Mouse (Mus musculus) MEL (cell line): Measurements from ENCODE around the gene Olfr1390. TPM values are rescaled to one million over a fixed set of nuclear protein-coding genes. Genes with fewer than 3 reads are reported as not detected.

Experiments
- DNase-seq: peaks from one replicate; pipeline ENCODE4 v3.0.0; 2011; ENCODE audit warnings: low read depth, low spot score
- H3K27ac ChIP-seq: 2 replicates; pipeline ENCODE4 v1.5.1; 2012; ENCODE audit warnings: low read depth, mild to moderate bottlenecking, control low read depth, low read length, moderate library complexity; ENCODE audit not compliant: control insufficient read depth
- H3K27me3 ChIP-seq, 2 experiments: fragments of 150-350 bp in 1 of 2; sonication (generic) in 1 of 2; 2 replicates each; pipeline ENCODE4 v1.6.1; 2012; ENCODE audit warnings: low read length in 2 of 2, mild to moderate bottlenecking in 2 of 2, improper control_type of control experiment in 1 of 2, moderate library complexity in 1 of 2; ENCODE audit not compliant: insufficient read depth in 2 of 2, control insufficient read depth in 1 of 2
- H3K36me3 ChIP-seq, 2 experiments: 2 replicates each; pipeline ENCODE4 v1.6.1; 2012 to 2014; ENCODE audit warnings: low read length in 2 of 2, improper control_type of control experiment in 1 of 2, inconsistent platforms in 1 of 2, mild to moderate bottlenecking in 1 of 2; ENCODE audit not compliant: insufficient read depth in 2 of 2, control insufficient read depth in 1 of 2
- H3K4me1 ChIP-seq, 2 experiments: fragments of 150-350 bp in 1 of 2; sonication (generic) in 1 of 2; 2 replicates each; pipeline ENCODE4 v1.6.1; 2012; ENCODE audit warnings: low read length in 2 of 2, improper control_type of control experiment in 1 of 2, mild to moderate bottlenecking in 1 of 2; ENCODE audit not compliant: insufficient read depth in 2 of 2, control insufficient read depth in 1 of 2
- H3K4me3 ChIP-seq, 2 experiments: fragments of 150-350 bp in 1 of 2; sonication (generic) in 1 of 2; 2 replicates each; pipeline ENCODE4 v1.5.1; 2012; ENCODE audit warnings: low read depth in 2 of 2, low read length in 2 of 2, mild to moderate bottlenecking in 2 of 2, moderate library complexity in 2 of 2, control low read depth in 1 of 2, improper control_type of control experiment in 1 of 2; ENCODE audit not compliant: control insufficient read depth in 1 of 2, insufficient read depth in 1 of 2
- H3K79me2 ChIP-seq: 2 replicates; pipeline ENCODE4 v1.6.1; 2012; ENCODE audit warnings: mild to moderate bottlenecking, low read length, moderate library complexity; ENCODE audit not compliant: control insufficient read depth, poor library complexity, insufficient read depth
- H3K9ac ChIP-seq: 2 replicates; pipeline ENCODE4 v1.6.1; 2012; ENCODE audit warnings: low read depth, mild to moderate bottlenecking, control low read depth, low read length, moderate library complexity; ENCODE audit not compliant: control insufficient read depth, poor library complexity, severe bottlenecking
- H3K9me3 ChIP-seq: fragments of 150-350 bp; sonication (generic); replicated peaks from 2 replicates; pipeline ENCODE4 v1.6.1; 2012; ENCODE audit warnings: mild to moderate bottlenecking, low read length, improper control_type of control experiment, moderate library complexity; ENCODE audit not compliant: insufficient read depth
- CHD2 ChIP-seq: IDR thresholded peaks from 2 replicates; pipeline ENCODE4 v1.6.1; 2011; ENCODE audit warnings: low read length, improper control_type of control experiment
- CTCF ChIP-seq, 3 experiments: IDR thresholded peaks in 2 of 3; conservative IDR thresholded peaks in 1 of 3; 2 replicates each; pipeline ENCODE4 v1.5.1; 2011 to 2012; ENCODE audit warnings: low read length in 3 of 3, low read depth in 2 of 3, mild to moderate bottlenecking in 2 of 3, improper control_type of control experiment in 1 of 3, inconsistent platforms in 1 of 3, mixed read lengths in 1 of 3, moderate library complexity in 1 of 3; ENCODE audit not compliant: control insufficient read depth in 1 of 3, insufficient read depth in 1 of 3, poor library complexity in 1 of 3, severe bottlenecking in 1 of 3
- E2F4 ChIP-seq: IDR thresholded peaks from 2 replicates; pipeline ENCODE4 v1.6.1; 2011; ENCODE audit warnings: low read depth, low read length, improper control_type of control experiment, borderline replicate concordance
- ETS1 ChIP-seq: IDR thresholded peaks from 2 replicates; pipeline ENCODE4 v1.6.1; 2012; ENCODE audit warnings: low read depth, mild to moderate bottlenecking, inconsistent platforms, low read length, improper control_type of control experiment, moderate library complexity
- GATA1 ChIP-seq: IDR thresholded peaks from 2 replicates; pipeline ENCODE4 v1.6.1; 2011; ENCODE audit warnings: low read depth, low read length, improper control_type of control experiment
- HCFC1 ChIP-seq: IDR thresholded peaks from 2 replicates; pipeline ENCODE4 v1.6.1; 2012; ENCODE audit warnings: low read depth, mild to moderate bottlenecking, inconsistent platforms, low read length, improper control_type of control experiment, moderate library complexity
- JUND ChIP-seq: IDR thresholded peaks from 2 replicates; pipeline ENCODE4 v1.6.1; 2011; ENCODE audit warnings: low read depth, mild to moderate bottlenecking, improper control_type of control experiment, low read length
- KAT2A ChIP-seq: conservative IDR thresholded peaks from 2 replicates; pipeline ENCODE4 v1.6.1; 2012; ENCODE audit warnings: low read depth, low read length, improper control_type of control experiment, inconsistent platforms
- MAFK ChIP-seq: IDR thresholded peaks from 2 replicates; pipeline ENCODE4 v1.6.1; 2011; ENCODE audit warnings: low read depth, mild to moderate bottlenecking, low read length, improper control_type of control experiment, borderline replicate concordance
- MAX ChIP-seq: IDR thresholded peaks from 2 replicates; pipeline ENCODE4 v1.6.1; 2011; ENCODE audit warnings: low read length, improper control_type of control experiment
- MAZ ChIP-seq: IDR thresholded peaks from 2 replicates; pipeline ENCODE4 v1.6.1; 2012; ENCODE audit warnings: low read depth, mild to moderate bottlenecking, inconsistent platforms, low read length, improper control_type of control experiment
- MXI1 ChIP-seq: IDR thresholded peaks from 2 replicates; pipeline ENCODE4 v1.6.1; 2011; ENCODE audit warnings: mild to moderate bottlenecking, low read depth, low read length, improper control_type of control experiment
- NELFE ChIP-seq: IDR thresholded peaks from 2 replicates; pipeline ENCODE4 v1.6.1; 2011; ENCODE audit warnings: low read depth, low read length, improper control_type of control experiment
- NRF1 ChIP-seq: IDR thresholded peaks from 2 replicates; pipeline ENCODE4 v1.6.1; 2014; ENCODE audit warnings: low read depth, mild to moderate bottlenecking, inconsistent platforms, low read length, improper control_type of control experiment, moderate library complexity; ENCODE audit not compliant: poor library complexity, insufficient read depth, severe bottlenecking
- POLR2A ChIP-seq, 2 experiments: IDR thresholded peaks; 2 replicates each; pipeline ENCODE4 v1.6.1; 2011 to 2012; ENCODE audit warnings: low read length in 2 of 2, mild to moderate bottlenecking in 2 of 2, control low read depth in 1 of 2, improper control_type of control experiment in 1 of 2, low read depth in 1 of 2, moderate library complexity in 1 of 2; ENCODE audit not compliant: control insufficient read depth in 1 of 2, insufficient read depth in 1 of 2, poor library complexity in 1 of 2
- SIN3A ChIP-seq: IDR thresholded peaks from 2 replicates; pipeline ENCODE4 v1.6.1; 2012; ENCODE audit warnings: low read length, improper control_type of control experiment, inconsistent platforms
- SMC3 ChIP-seq: IDR thresholded peaks from 2 replicates; pipeline ENCODE4 v1.6.1; 2011; ENCODE audit warnings: low read depth, low read length, improper control_type of control experiment
- TCF12 ChIP-seq: IDR thresholded peaks from 2 replicates; pipeline ENCODE4 v1.6.1; 2014; ENCODE audit warnings: low read depth, mild to moderate bottlenecking, inconsistent platforms, low read length, improper control_type of control experiment, moderate library complexity
- UBTF ChIP-seq: IDR thresholded peaks from 2 replicates; pipeline ENCODE4 v1.6.1; 2012; ENCODE audit warnings: low read depth, mild to moderate bottlenecking, inconsistent platforms, low read length, improper control_type of control experiment, moderate library complexity, borderline replicate concordance; ENCODE audit not compliant: insufficient read depth
- USF1 ChIP-seq: IDR thresholded peaks from 2 replicates; pipeline ENCODE4 v1.6.1; 2014; ENCODE audit warnings: low read depth, mild to moderate bottlenecking, inconsistent platforms, low read length, improper control_type of control experiment, moderate library complexity
- USF2 ChIP-seq, 2 experiments: IDR thresholded peaks; 2 replicates each; pipeline ENCODE4 v1.6.1; 2011 to 2012; ENCODE audit warnings: improper control_type of control experiment in 2 of 2, low read length in 2 of 2, borderline replicate concordance in 1 of 2, inconsistent platforms in 1 of 2, low read depth in 1 of 2, mild to moderate bottlenecking in 1 of 2; ENCODE audit not compliant: insufficient read depth in 1 of 2
- ZNF384 ChIP-seq: IDR thresholded peaks from 2 replicates; pipeline ENCODE4 v1.6.1; 2012; ENCODE audit warnings: low read depth, mild to moderate bottlenecking, inconsistent platforms, low read length, improper control_type of control experiment
- polyA plus RNA-seq, 2 experiments: library from polyadenylated mRNA; stranded (reverse) in 1 of 2; unstranded in 1 of 2; fragments of >175 nt in 1 of 2; fragments of >200 nt in 1 of 2; gene quantifications; 2 replicates each; pipeline versions ENCODE4 v1.2.1 to v1.2.4; 2012; ENCODE audit warnings: low replicate concordance in 2 of 2, low read depth in 1 of 2; ENCODE audit not compliant: insufficient read length in 2 of 2, insufficient read depth in 1 of 2, missing spikeins in 1 of 2
- total RNA-seq: library from RNA; depleted of rRNA; stranded (reverse); fragments of 300-350 nt; gene quantifications from 2 replicates; pipeline ENCODE4 v1.2.3, GENCODE M21; 2012

Olfr1390 gene
- total and polyA plus RNA-seq, 3 experiments = not detected

GRCm38 (mm10) chr11:49326726-49327125, 8.3 kb upstream of the Olfr1390 start:
- Histone ChIP-seq H3K9me3 (no peaks in the 10 kb centered on the region), H3K4me1 (no peaks in the 10 kb centered on the region), H3K9ac (no peak overlapping the region), H3K79me2 (no peaks in the 10 kb centered on the region), H3K4me3 (no peak overlapping the region), H3K27ac (no peak overlapping the region), H3K27me3 (no peaks in the 10 kb centered on the region), H3K36me3 (no peaks in the 10 kb centered on the region)
- TF ChIP-seq USF1 = no peak
- TF ChIP-seq KAT2A = no peak
- TF ChIP-seq ETS1 = no peak
- TF ChIP-seq MAZ = no peak
- TF ChIP-seq HCFC1 = no peak
- no peak for TF ChIP-seq USF2 (IDR thresholded peaks at IDR 0.05; ENCODE audit: borderline replicate concordance in 1 of 2, insufficient read depth in 1 of 2, low read depth in 1 of 2, low read length in 2 of 2)
- TF ChIP-seq GATA1 = no peak
- TF ChIP-seq MAX = no peak
- TF ChIP-seq UBTF = no peak
- DNase-seq = no peak

GRCm38 (mm10) chr11:49329686-49330085, 5.3 kb upstream of the Olfr1390 start:
- no peaks in the 10 kb centered on the region for H3K4me1 ChIP-seq
- H3K36me3 ChIP-seq = no peaks in the 10 kb centered on the region
- no peaks in the 10 kb centered on the region for H3K9me3 ChIP-seq
- no peak overlapping the region for H3K9ac ChIP-seq
- no peak overlapping the region for H3K27ac ChIP-seq
- DNase-seq = no peak
- no peaks in the 10 kb centered on the region for H3K79me2 ChIP-seq
- H3K27me3 ChIP-seq = no peaks in the 10 kb centered on the region
- no peak for TF ChIP-seq SIN3A
- no peak for TF ChIP-seq CHD2
- TF ChIP-seq E2F4 = no peak
- TF ChIP-seq TCF12 = no peak
- no peak for TF ChIP-seq MXI1
- TF ChIP-seq USF1 = no peak
- TF ChIP-seq CTCF (IDR thresholded peaks at IDR 0.05 in 2 of 3, conservative IDR thresholded peaks at IDR 0.05 in 1 of 3; ENCODE audit: control insufficient read depth in 1 of 3, insufficient read depth in 1 of 3, low read depth in 2 of 3, low read length in 3 of 3, poor library complexity in 1 of 3, severe bottlenecking in 1 of 3) = no peak
- TF ChIP-seq POLR2A (IDR thresholded peaks at IDR 0.05; ENCODE audit: control insufficient read depth in 1 of 2, insufficient read depth in 1 of 2, low read depth in 1 of 2, low read length in 2 of 2, poor library complexity in 1 of 2) = no peak
- TF ChIP-seq MAX = no peak
- TF ChIP-seq SMC3 = no peak
- no peak for TF ChIP-seq NRF1
- no peak for TF ChIP-seq NELFE
- no peak for TF ChIP-seq USF2 (IDR thresholded peaks at IDR 0.05; ENCODE audit: borderline replicate concordance in 1 of 2, insufficient read depth in 1 of 2, low read depth in 1 of 2, low read length in 2 of 2)
- no peak for TF ChIP-seq JUND
- no peak for TF ChIP-seq ZNF384
- no peak for TF ChIP-seq MAFK
- TF ChIP-seq, all 39 proteins: peak for 0
- H3K4me3 ChIP-seq = no peak overlapping the region
